Mouse (Mus musculus): ENCODE measurements around the gene Dnajc22. TPM values are rescaled to one million over a fixed set of nuclear protein-coding genes. Genes with fewer than 3 reads are reported as not detected.
A peak's percentile ranks its signal among the peaks of the same experiment; 100 is the strongest.

Dnajc22 gene
- polyA plus RNA-seq, 1 experiment from 2014 or later = 0.55 TPM

DNA sequence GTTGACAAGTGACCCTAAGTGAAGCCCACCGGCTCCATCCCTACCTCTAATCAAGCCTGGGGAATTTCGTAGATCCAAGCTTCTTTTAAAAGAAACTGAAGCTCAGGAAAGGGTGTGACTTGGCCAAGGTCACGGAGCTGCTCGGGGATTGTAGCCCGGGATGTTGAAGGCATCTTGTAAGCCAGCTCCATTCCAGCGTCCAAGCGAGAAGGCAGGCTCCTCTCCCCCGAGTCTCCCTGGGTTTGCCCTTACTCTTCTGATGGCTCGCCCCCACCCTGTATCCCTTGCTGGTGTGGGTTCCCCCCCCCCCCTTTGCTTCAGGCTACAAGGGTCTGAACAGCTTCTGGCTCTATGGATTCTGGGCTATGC lies 5.5 kb downstream of the Dnajc22 start:
- Histone ChIP-seq H3K27me3 (peaks cover 64% of the 10 kb centered on the region), H3K4me3 (peak overlapping the region; percentile 50), H3K4me2 (peak overlapping the region; percentile 89), H3K27ac (no peak overlapping the region), H3K9ac (peak overlapping the region; percentile 56; the same call in 1 of the 2 replicates), H3K4me1 (replicated peaks) (peaks cover 44% of the 10 kb centered on the region), H3K36me3 (no peaks in the 10 kb centered on the region), H3K9me3 (replicated peaks) (no peaks in the 10 kb centered on the region)
- no peak for ATAC-seq (replicated peaks; ENCODE audit: insufficient number of reproducible peaks, insufficient read depth, low FRiP score, low read depth)
- 7% methylated on average over 9 of the region's 9 CpGs for WGBS

DNA sequence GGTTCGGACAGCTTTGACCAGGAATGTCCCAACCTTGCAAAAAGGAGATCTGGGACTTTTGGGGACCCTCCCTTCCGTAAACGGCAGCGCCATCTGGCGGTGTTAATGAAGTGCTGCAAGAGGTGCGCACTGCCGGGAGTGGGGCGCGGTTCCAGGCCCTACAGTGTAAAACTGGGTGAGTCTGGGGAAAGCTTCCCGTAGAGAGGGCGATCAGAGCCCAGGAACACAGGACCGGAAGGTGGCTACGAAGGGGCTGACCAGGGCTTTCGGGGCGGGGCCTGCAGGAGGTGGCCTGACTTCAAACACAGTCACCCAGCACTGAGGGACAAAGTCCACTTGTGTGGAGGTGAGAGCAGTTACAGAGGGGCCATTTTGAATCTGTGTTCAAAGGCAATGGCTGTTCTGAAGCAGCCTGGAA lies 6.2 kb downstream of the Dnajc22 start:
- Histone ChIP-seq H3K36me3 (no peaks in the 10 kb centered on the region), H3K9me3 (replicated peaks) (no peaks in the 10 kb centered on the region), H3K4me2 (peak overlapping the region; percentile 89), H3K27me3 (peaks cover 59% of the 10 kb centered on the region), H3K4me1 (replicated peaks) (peaks cover 39% of the 10 kb centered on the region), H3K9ac (no peak overlapping the region), H3K27ac (no peak overlapping the region), H3K4me3 (peak overlapping the region; percentile 50)
- no peak; the same call in 1 of the 2 replicates for ATAC-seq (replicated peaks; ENCODE audit: insufficient number of reproducible peaks, insufficient read depth, low FRiP score, low read depth)
- 2% methylated on average over 15 of the region's 15 CpGs for WGBS

DNA sequence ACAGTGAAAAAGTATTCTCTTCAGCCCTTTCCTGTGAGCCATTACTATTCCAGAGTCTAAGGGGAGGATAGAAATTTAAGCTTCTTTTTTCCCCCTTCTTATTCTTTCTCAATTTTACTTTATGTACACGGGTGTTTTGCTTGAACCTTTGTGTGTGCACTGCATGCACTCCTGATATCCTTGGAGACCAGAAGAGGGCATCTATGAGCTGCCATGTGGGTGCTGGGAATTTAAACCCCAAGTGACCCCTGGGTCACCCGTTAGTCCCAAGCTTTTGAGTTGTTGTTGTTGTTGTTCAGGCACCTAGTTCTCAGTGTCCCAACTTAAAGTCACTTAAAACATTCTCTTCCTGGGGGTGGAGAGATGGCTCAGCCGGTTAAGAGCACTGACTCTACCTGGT lies 7.0 kb downstream of the Dnajc22 start:
- Histone ChIP-seq H3K9me3 (replicated peaks) (no peaks in the 10 kb centered on the region), H3K27ac (no peak overlapping the region), H3K4me1 (replicated peaks) (peaks cover 34% of the 10 kb centered on the region), H3K36me3 (no peaks in the 10 kb centered on the region), H3K4me2 (no peak overlapping the region), H3K4me3 (no peak overlapping the region), H3K27me3 (peaks cover 52% of the 10 kb centered on the region), H3K9ac (no peak overlapping the region)
- no peak for ATAC-seq (replicated peaks; ENCODE audit: insufficient number of reproducible peaks, insufficient read depth, low FRiP score, low read depth)
- WGBS = 50% methylated on average over 3 of the region's 3 CpGs

DNA sequence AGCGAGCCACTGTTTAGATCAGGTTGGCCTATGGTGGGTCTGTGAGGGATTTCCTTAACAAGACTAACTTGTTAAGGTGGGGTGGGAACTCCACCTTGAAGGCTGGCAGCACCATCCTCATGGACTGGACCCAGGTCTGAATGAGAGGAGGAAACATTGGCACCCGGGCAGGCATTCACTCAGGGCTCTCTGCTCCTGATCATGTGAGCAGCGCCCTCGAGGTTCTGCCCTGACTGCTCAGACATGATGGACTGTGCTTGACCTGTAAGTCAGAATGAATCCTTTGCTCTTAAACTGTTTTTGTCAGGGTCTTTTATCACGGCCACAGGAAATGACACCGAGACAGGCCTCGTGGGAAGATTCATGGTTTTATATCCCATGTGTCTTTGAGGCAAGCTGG lies 12.3 kb downstream of the Dnajc22 start:
- no peaks in the 10 kb centered on the region for H3K4me1 ChIP-seq (replicated peaks)
- H3K9me3 ChIP-seq (replicated peaks) = no peaks in the 10 kb centered on the region
- H3K4me3 ChIP-seq = no peak overlapping the region
- H3K27ac ChIP-seq = no peak overlapping the region
- H3K9ac ChIP-seq = no peak overlapping the region
- no peaks in the 10 kb centered on the region for H3K36me3 ChIP-seq
- H3K4me2 ChIP-seq = no peak overlapping the region
- peaks cover 2% of the 10 kb centered on the region; the same call in 1 of the 2 replicates for H3K27me3 ChIP-seq
- no peak for ATAC-seq (replicated peaks; ENCODE audit: insufficient number of reproducible peaks, insufficient read depth, low FRiP score, low read depth)
- 61% methylated on average over 7 of the region's 7 CpGs for WGBS

DNA sequence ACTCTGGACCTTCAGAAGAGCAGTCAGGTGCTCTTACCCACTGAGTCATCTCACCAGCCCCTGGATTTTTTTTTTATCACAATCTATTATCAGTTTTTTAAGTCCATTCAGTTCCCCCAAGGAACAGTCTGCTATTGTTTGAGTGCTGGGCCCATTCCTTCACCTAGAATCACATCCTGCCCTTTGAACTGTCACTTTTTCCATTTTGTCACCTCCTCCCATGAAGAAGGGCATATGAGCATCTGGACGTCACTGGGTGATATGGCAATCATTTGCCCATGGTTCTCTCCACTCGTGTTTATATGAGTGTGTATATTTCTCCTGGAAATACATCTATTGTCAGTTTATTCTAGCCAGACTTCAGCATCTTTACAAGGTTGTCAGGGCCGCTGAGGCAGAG lies 14.9 kb downstream of the Dnajc22 start:
- no peak for ATAC-seq (replicated peaks; ENCODE audit: insufficient number of reproducible peaks, insufficient read depth, low FRiP score, low read depth)
- Histone ChIP-seq H3K4me2 (no peak overlapping the region), H3K9me3 (replicated peaks) (no peaks in the 10 kb centered on the region), H3K36me3 (no peaks in the 10 kb centered on the region), H3K4me1 (replicated peaks) (no peaks in the 10 kb centered on the region), H3K27ac (no peak overlapping the region), H3K9ac (no peak overlapping the region), H3K4me3 (no peak overlapping the region), H3K27me3 (no peaks in the 10 kb centered on the region)
- 67% methylated on average over 3 of the region's 3 CpGs for WGBS

DNA sequence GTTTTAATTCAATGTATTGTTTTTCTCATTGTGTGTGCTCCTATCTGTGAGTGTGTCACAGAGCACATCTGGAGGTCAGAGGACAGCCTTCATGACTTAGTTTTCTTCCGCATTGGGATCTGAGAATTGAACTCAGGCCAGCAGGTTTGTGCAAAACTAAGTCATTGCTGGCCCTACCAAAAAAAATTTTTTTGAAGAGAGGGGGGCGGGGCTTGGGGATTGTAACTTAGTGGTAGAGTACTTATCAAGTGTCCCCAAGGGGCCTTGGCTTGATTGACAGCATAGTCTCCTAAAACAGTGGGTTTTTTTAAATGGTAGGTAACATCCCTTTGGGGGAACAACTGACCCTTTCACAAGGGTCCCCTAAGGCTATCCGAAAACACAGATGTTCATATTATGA lies 18.2 kb downstream of the Dnajc22 start:
- ATAC-seq (replicated peaks; ENCODE audit: insufficient number of reproducible peaks, insufficient read depth, low FRiP score, low read depth) = no peak

DNA sequence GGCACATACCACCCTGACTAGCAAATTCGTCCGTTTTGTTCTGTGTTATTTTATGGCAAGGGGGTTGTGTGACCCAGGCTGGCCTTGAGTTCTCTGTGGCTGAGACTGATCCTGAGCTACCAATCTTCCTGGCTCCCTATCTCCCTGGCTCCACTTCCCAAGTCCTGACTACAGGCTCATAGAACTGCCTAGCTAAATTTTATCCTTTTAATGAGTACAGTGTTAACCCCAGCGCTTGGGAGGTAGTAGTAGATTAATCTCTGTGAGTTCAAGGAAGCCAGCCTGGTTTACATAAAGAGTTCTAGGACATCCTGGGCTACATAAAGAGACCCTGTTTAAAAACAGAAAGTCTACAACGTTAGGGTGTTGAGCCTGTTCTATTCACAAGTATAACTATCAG lies 18.8 kb downstream of the Dnajc22 start:
- 53% methylated on average over 4 of the region's 4 CpGs for WGBS
- no peak overlapping the region for H3K9ac ChIP-seq
- no peaks in the 10 kb centered on the region for H3K36me3 ChIP-seq
- H3K4me1 ChIP-seq (replicated peaks) = peaks cover 5% of the 10 kb centered on the region; the same call in 1 of the 2 replicates
- H3K27me3 ChIP-seq = no peaks in the 10 kb centered on the region
- no peak overlapping the region for H3K4me3 ChIP-seq
- ATAC-seq (replicated peaks; ENCODE audit: insufficient number of reproducible peaks, insufficient read depth, low FRiP score, low read depth) = no peak
- H3K9me3 ChIP-seq (replicated peaks) = no peaks in the 10 kb centered on the region
- H3K27ac ChIP-seq = no peak overlapping the region
- no peak overlapping the region for H3K4me2 ChIP-seq

More for the DNA sequence above, 18.2 kb downstream of the Dnajc22 start:
- no peaks in the 10 kb centered on the region for H3K27me3 ChIP-seq
- no peak overlapping the region for H3K4me2 ChIP-seq
- peaks cover 5% of the 10 kb centered on the region; the same call in 1 of the 2 replicates for H3K4me1 ChIP-seq (replicated peaks)
- WGBS = 85% methylated on average over 3 of the region's 3 CpGs
- no peak overlapping the region for H3K9ac ChIP-seq
- H3K27ac ChIP-seq = no peak overlapping the region
- no peaks in the 10 kb centered on the region for H3K36me3 ChIP-seq
- H3K4me3 ChIP-seq = no peak overlapping the region
- no peaks in the 10 kb centered on the region for H3K9me3 ChIP-seq (replicated peaks)

DNA sequence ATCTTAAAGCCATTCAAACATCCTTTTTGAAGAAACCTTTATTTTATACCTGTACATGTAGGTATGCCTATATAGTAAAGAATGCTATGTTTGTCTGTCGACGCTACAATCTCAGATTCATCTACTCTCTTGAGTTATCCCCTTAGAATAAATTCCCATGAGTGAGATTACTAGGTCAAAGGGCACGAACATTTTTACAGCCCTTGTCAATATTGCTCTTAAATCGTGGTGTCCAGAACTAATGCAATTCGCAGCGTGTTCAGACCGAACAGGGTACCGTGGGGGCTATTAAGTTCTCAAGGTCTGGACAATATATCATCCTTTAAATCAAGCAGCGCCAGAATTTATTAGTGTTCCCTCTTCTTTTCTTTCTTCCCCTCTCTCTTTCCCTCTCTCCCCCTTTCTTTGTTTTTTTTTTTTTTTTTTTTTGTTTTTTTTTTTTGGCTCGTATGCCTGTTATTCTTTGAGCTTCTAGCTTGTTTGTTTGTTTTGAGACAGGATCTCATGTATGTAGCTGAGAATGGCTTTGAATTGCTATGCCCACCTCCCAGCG lies 19.9 kb downstream of the Dnajc22 start:
- H3K4me3 ChIP-seq = no peak overlapping the region
- ATAC-seq (replicated peaks; ENCODE audit: insufficient number of reproducible peaks, insufficient read depth, low FRiP score, low read depth) = no peak

DNA sequence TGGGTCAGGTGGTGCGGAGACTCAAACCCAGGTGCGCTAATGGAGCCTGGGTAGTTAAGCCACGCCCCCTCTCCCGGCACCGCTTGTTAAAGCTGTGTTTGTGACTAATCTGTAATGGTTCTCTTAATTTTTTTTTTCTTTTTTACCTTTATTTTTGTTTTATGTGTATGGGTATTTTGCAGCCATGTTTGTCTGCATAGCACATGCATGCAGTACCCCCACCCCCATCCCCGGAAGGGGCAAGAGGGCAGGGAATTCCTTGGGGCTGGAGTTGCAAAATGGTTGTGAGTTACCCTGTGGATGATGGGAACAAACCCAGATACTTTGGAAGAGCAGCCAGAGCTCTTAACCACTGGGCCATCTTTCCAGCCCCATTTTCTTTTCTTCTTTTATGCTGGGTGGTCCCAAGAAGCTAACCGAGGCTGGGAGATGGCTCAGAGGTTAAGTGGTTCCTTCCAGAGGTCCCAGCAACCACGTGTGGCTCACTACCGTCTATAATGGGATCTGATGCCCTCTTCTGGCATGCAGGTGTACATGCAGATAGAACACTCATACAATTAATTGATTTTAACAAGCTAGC lies 20.5 kb downstream of the Dnajc22 start:
- 10% methylated on average over 9 of the region's 9 CpGs for WGBS
- no peak for ATAC-seq (replicated peaks; ENCODE audit: insufficient number of reproducible peaks, insufficient read depth, low FRiP score, low read depth)
- Histone ChIP-seq H3K27ac (no peak overlapping the region), H3K9ac (no peak overlapping the region), H3K36me3 (no peaks in the 10 kb centered on the region), H3K4me1 (replicated peaks) (peaks cover 5% of the 10 kb centered on the region; the same call in 1 of the 2 replicates), H3K4me3 (no peak overlapping the region), H3K9me3 (replicated peaks) (no peaks in the 10 kb centered on the region), H3K4me2 (peak overlapping the region; percentile 35; the same call in 1 of the 2 replicates), H3K27me3 (no peaks in the 10 kb centered on the region)

More for the DNA sequence above, 19.9 kb downstream of the Dnajc22 start:
- Histone ChIP-seq H3K4me1 (replicated peaks) (peaks cover 5% of the 10 kb centered on the region; the same call in 1 of the 2 replicates), H3K27ac (no peak overlapping the region), H3K4me2 (peak overlapping the region; percentile 35; the same call in 1 of the 2 replicates), H3K9me3 (replicated peaks) (no peaks in the 10 kb centered on the region), H3K36me3 (no peaks in the 10 kb centered on the region), H3K27me3 (no peaks in the 10 kb centered on the region), H3K9ac (no peak overlapping the region)
- WGBS = 65% methylated on average over 11 of the region's 11 CpGs

DNA sequence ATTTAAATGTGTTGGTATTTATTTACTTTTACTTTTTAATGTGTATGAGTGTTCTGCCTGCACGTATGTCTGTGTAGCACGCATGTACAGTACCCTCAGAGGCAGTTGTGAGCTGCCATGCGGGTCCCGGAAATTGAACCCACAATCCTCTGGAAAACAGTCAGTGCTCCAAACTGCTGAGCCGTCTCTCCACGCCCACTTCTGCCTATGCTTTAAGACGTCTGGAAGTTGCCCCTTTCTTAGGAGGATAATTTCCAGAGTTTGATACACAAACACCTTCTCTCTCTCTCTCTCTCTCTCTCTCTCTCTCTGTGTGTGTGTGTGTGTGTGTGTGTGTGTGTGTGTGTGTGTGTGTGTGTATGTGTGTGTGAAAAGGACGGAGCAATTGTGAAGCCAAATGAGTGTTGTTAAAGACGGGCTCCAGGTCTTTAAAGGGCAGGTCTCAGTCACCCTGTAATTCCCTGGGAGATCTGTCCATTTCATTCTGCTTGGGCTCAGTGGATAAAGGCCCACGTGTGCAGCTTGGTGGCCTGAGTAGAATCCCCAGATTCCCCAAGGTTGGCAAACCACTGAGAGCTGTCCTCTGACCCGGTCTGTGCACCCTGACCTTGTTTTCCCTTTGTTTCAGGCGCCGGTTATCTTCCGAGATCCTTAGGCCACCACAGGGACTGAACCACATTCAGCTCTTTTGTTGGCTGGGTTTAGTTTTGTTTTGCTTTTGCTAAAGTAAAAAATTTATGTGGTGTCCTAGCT lies 21.5 kb downstream of the Dnajc22 start:
- no peak overlapping the region for H3K4me3 ChIP-seq
- H3K4me1 ChIP-seq (replicated peaks) = peaks cover 5% of the 10 kb centered on the region; the same call in 1 of the 2 replicates
- no peak overlapping the region for H3K9ac ChIP-seq
- H3K27me3 ChIP-seq = no peaks in the 10 kb centered on the region
- no peak overlapping the region for H3K27ac ChIP-seq
- ATAC-seq (replicated peaks; ENCODE audit: insufficient number of reproducible peaks, insufficient read depth, low FRiP score, low read depth) = no peak
- H3K9me3 ChIP-seq (replicated peaks) = no peaks in the 10 kb centered on the region
- H3K4me2 ChIP-seq = no peak overlapping the region
- 59% methylated on average over 14 of the region's 14 CpGs for WGBS
- no peaks in the 10 kb centered on the region for H3K36me3 ChIP-seq

DNA sequence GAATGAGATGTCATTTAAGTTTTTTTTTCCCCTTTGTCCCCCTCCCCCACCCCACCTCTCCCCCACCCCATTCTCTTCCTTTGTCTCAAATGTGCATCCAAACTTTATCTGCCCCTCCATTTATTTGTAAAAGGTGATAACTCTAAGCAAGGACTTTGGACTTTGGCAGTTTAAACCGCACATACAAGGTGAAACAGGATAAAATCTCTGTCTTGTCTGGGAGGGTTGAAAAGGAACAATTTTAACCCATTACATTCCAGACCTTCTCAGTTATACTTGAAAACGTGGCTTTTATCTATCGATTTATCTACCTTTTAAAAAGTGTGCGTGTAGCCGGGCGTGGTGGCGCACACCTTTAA lies 22.1 kb downstream of the Dnajc22 start:
- no peak overlapping the region for H3K4me3 ChIP-seq
- no peak for ATAC-seq (replicated peaks; ENCODE audit: insufficient number of reproducible peaks, insufficient read depth, low FRiP score, low read depth)
- H3K4me1 ChIP-seq (replicated peaks) = peaks cover 5% of the 10 kb centered on the region; the same call in 1 of the 2 replicates
- H3K4me2 ChIP-seq = no peak overlapping the region
- no peaks in the 10 kb centered on the region for H3K9me3 ChIP-seq (replicated peaks)
- no peaks in the 10 kb centered on the region for H3K36me3 ChIP-seq
- 77% methylated on average over 7 of the region's 7 CpGs for WGBS
- no peak overlapping the region for H3K27ac ChIP-seq
- no peak overlapping the region for H3K9ac ChIP-seq
- H3K27me3 ChIP-seq = no peaks in the 10 kb centered on the region

Data from heart, embryonic 15.5 days (tissue).